Mouse (Mus musculus) brain, embryonic 14.5 days (tissue): Measurements from ENCODE around the gene Dchs1.

Source experiments
- CTCF ChIP-seq: fragments of 200-500 bp; IDR thresholded peaks from 2 replicates; pipeline ENCODE4 v1.5.1; 2012; ENCODE audit warnings: inconsistent platforms, mild to moderate bottlenecking, moderate library complexity, borderline replicate concordance; ENCODE audit not compliant: insufficient read depth, insufficient read length; ENCODE audit errors: extremely low read depth
- POLR2A ChIP-seq: fragments of 200-500 bp; IDR thresholded peaks from 2 replicates; pipeline ENCODE4 v1.6.1; 2012; ENCODE audit warnings: mild to moderate bottlenecking, inconsistent platforms, borderline replicate concordance; ENCODE audit not compliant: poor library complexity, insufficient read depth, insufficient read length, severe bottlenecking; ENCODE audit errors: extremely low read depth

GRCm38 (mm10) chr7:105703184-105703583, 84.3 kb downstream of the Dchs1 start:
- TF ChIP-seq CTCF (no peak), POLR2A (no peak)
